Mouse (Mus musculus) liver, embryonic 14.5 days (tissue): ENCODE results near the gene Slc37a1. TPM values are rescaled to one million over a fixed set of nuclear protein-coding genes. Genes with fewer than 3 reads are reported as not detected.

Experiments used
- ATAC-seq: fragments of 200-750 bp; cut with Nextera tagmentation; 2 replicates; pipeline ENCODE4 v1.8.0; 2017; ENCODE audit warnings: moderate number of reproducible peaks, mild to moderate bottlenecking, moderate library complexity; ENCODE audit not compliant: insufficient read depth
- DNase-seq, 3 experiments: peaks; one replicate each; pipeline ENCODE4 v3.0.0-alpha.2; 2012 to 2013; ENCODE audit warnings: low read depth in 3 of 3, low spot score in 3 of 3
- H3K27ac ChIP-seq: fragments of 300-500 bp; sonication (generic); 2 replicates; pipeline ENCODE4 v1.5.1; 2014; ENCODE audit warnings: moderate library complexity, mild to moderate bottlenecking, control low read depth, inconsistent platforms
- H3K27me3 ChIP-seq: fragments of 300-500 bp; sonication (generic); 2 replicates; pipeline ENCODE4 v1.6.1; 2014; ENCODE audit warnings: mild to moderate bottlenecking, low read length, moderate library complexity; ENCODE audit not compliant: control insufficient read depth, insufficient read depth
- H3K36me3 ChIP-seq: fragments of 300-500 bp; sonication (generic); replicated peaks from 2 replicates; pipeline ENCODE4 v1.6.1; 2014; ENCODE audit warnings: low read depth; ENCODE audit not compliant: control insufficient read depth, insufficient read depth
- H3K4me1 ChIP-seq, 2 experiments: fragments of 200-500 bp in 1 of 2; fragments of 300-500 bp in 1 of 2; sonication (generic) in 1 of 2; replicated peaks; 2 replicates each; pipeline ENCODE4 v1.6.1; 2012 to 2014; ENCODE audit warnings: antibody characterized with exemption in 1 of 2, inconsistent platforms in 1 of 2, low read length in 1 of 2; ENCODE audit not compliant: control insufficient read depth in 2 of 2, insufficient read depth in 2 of 2
- H3K4me2 ChIP-seq: fragments of 300-500 bp; sonication (generic); 2 replicates; pipeline ENCODE4 v1.6.1; 2014; ENCODE audit warnings: low read depth, mild to moderate bottlenecking, control low read depth, moderate library complexity
- H3K4me3 ChIP-seq, 2 experiments: fragments of 200-500 bp in 1 of 2; fragments of 300-500 bp in 1 of 2; sonication (generic) in 1 of 2; 2 replicates each; pipeline ENCODE4 v1.5.1; 2012 to 2014; ENCODE audit warnings: low read depth in 2 of 2, low read length in 2 of 2, mild to moderate bottlenecking in 2 of 2, control low read depth in 1 of 2, inconsistent platforms in 1 of 2, moderate library complexity in 1 of 2; ENCODE audit not compliant: insufficient read depth in 1 of 2
- H3K9ac ChIP-seq: fragments of 300-500 bp; sonication (generic); replicated peaks from 2 replicates; pipeline ENCODE4 v1.6.1; 2014; ENCODE audit warnings: mild to moderate bottlenecking, control low read depth, moderate library complexity
- H3K9me3 ChIP-seq: fragments of 300-500 bp; sonication (generic); 2 replicates; pipeline ENCODE4 v1.6.1; 2016; ENCODE audit warnings: low read length, mixed read lengths; ENCODE audit not compliant: control insufficient read depth
- CTCF ChIP-seq: IDR thresholded peaks from 2 replicates; pipeline ENCODE4 v1.5.1; 2016; ENCODE audit warnings: antibody characterized with exemption, low read depth, control low read depth
- EP300 ChIP-seq: IDR thresholded peaks from 2 replicates; pipeline ENCODE4 v1.6.1; 2016; ENCODE audit warnings: antibody characterized with exemption, low read depth
- WGBS: fragments of 180-500 bp; shearing (Covaris S2); extraction: QIAGEN DNeasy Blood & Tissue Kit; methylation state at CpG from one replicate; pipeline ENCODE4 v1.1.7; 2014; ENCODE audit not compliant: insufficient replicate concordance; 5-methylcytosine and 5-hydroxymethylcytosine counted together
- polyA plus RNA-seq, 2 experiments: library from polyadenylated mRNA; depleted of rRNA in 1 of 2; stranded (reverse) in 1 of 2; unstranded in 1 of 2; fragments of >200 nt; fragmentation: Nextera tagmentation in 1 of 2; extraction: Ambion mirVana in 1 of 2; gene quantifications; 2 replicates each; pipeline versions ENCODE4 v1.2.1 to v1.2.3; 2012 to 2014

Slc37a1 gene
- polyA plus RNA-seq, 2 experiments: 1.2 to 1.9 TPM

DNA sequence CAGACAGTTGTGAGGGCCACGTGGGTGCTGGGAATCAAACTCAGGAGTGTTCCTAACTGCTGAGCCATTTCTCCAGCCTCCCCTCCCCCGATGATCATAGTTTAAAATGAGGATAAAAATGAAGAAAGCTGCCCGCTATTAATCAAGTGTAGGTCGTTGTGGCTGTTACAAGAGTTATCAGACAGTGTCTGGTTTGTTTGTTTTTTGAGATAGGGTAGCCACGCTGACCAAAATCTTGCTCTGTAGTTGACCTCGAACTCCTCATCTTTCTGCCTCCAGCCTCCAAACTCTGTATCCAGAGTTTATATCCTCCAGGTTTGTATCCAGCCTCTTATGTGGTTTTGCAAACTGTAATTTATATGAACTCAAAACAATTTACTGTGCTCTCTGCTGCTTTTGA is 6.3 kb upstream of the Slc37a1 start:
- WGBS: 11% methylated on average over 6 of the region's 6 CpGs
- no peak overlapping the region for H3K27ac ChIP-seq
- ATAC-seq (no peak), DNase-seq (no peak)
- TF ChIP-seq CTCF (no peak), EP300 (no peak)
- H3K27me3 ChIP-seq: no peaks in the 10 kb centered on the region
- H3K4me2 ChIP-seq: no peak overlapping the region
- H3K36me3 ChIP-seq: no peaks in the 10 kb centered on the region
- no peaks in the 10 kb centered on the region for H3K9me3 ChIP-seq
- no peak overlapping the region for H3K4me3 ChIP-seq
- H3K9ac ChIP-seq: no peak overlapping the region
- H3K4me1 ChIP-seq: no peaks in the 10 kb centered on the region; a peak in 1 of 4 replicates

DNA sequence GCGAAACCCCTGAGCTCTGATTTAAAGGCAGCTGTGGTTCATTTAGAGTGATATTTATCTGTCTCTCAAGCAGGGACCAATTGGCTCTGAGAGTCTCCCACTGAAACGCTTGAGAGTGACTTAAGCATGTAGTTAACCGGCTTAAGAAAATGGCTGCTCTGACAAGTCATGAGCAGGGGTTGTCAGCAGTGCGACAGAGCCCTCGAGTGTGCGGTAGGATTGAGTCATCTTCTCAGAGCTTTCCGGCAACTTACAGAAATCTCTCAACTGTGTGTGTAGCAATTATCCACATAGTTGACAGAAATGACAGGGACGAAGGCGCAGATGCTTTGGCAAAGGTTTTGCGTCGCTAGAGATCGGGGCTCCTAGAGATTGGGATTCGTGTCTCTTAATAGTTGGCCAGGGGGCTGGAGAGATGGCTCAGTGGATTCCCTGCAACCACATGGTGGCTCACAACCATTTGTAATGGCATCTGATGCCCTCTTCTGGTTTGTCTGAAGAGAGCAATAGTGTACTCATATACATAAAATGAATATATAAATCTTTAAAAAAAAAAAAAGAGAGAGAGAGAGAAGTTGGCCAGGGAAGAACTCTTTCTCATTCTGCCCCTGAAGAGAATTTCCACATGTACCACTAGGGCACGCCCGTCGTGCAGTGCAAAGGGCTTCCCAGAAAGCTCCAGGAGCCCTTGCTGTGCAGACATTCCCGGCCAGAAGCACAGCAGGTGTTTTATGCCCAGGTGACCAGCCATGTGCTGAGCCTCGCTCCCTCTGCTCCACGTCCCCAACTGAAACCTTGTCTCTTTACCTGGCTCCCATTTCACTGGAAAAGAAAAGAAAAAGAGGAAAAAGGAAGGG is 4.5 kb upstream of the Slc37a1 start:
- H3K27me3 ChIP-seq: no peaks in the 10 kb centered on the region
- H3K36me3 ChIP-seq: no peaks in the 10 kb centered on the region
- peak; percentile 24 for TF ChIP-seq CTCF
- TF ChIP-seq EP300: no peak
- ATAC-seq (no peak), DNase-seq (no peak)
- H3K4me3 ChIP-seq: no peak overlapping the region
- H3K4me2 ChIP-seq: no peak overlapping the region
- H3K9ac ChIP-seq: no peak overlapping the region
- no peak overlapping the region for H3K27ac ChIP-seq
- no peaks in the 10 kb centered on the region; a peak in 1 of 4 replicates for H3K4me1 ChIP-seq
- WGBS: 40% methylated on average over 19 of the region's 19 CpGs
- no peaks in the 10 kb centered on the region for H3K9me3 ChIP-seq

GRCm38 (mm10) chr17:31282687-31283053 is 3.9 kb upstream of the Slc37a1 start:
- WGBS: 38% methylated on average over 7 of the region's 7 CpGs
- no peaks in the 10 kb centered on the region for H3K36me3 ChIP-seq
- no peak for ATAC-seq
- no peak for DNase-seq
- no peak overlapping the region for H3K9ac ChIP-seq
- H3K9me3 ChIP-seq: no peaks in the 10 kb centered on the region
- no peak overlapping the region for H3K4me3 ChIP-seq
- no peaks in the 10 kb centered on the region for H3K27me3 ChIP-seq
- no peaks in the 10 kb centered on the region; a peak in 1 of 4 replicates for H3K4me1 ChIP-seq
- TF ChIP-seq EP300: no peak
- TF ChIP-seq CTCF: no peak
- no peak overlapping the region for H3K4me2 ChIP-seq
- H3K27ac ChIP-seq: no peak overlapping the region

DNA sequence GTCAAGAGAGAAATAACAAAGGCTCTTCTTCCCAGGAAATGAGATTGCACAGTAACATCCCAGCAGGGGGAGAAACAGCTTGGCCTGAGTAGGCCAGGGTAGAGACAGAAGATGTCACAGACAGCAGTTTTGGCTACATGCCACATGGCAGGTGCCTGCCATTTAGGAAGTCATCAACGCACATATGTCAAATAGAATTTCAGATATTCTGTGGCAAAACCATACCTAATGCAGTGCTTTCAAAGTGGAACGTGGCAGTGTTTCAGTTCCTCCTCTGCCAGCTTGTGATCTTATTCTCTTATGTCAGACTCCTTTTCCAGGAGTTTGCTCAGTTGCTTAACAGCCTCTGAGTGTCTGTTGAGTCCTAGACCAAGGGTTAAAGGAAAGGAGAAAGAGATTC is 725 bp upstream of the Slc37a1 start:
- Histone ChIP-seq H3K27me3 (no peaks in the 10 kb centered on the region), H3K9ac (no peak overlapping the region), H3K4me3 (no peak overlapping the region), H3K9me3 (no peaks in the 10 kb centered on the region), H3K4me2 (no peak overlapping the region), H3K36me3 (no peaks in the 10 kb centered on the region), H3K27ac (no peak overlapping the region), H3K4me1 (no peaks in the 10 kb centered on the region)
- 57% methylated on average over 2 of the region's 2 CpGs for WGBS
- no peak for TF ChIP-seq EP300
- no peak for TF ChIP-seq CTCF
- no peak for DNase-seq
- ATAC-seq: no peak

DNA sequence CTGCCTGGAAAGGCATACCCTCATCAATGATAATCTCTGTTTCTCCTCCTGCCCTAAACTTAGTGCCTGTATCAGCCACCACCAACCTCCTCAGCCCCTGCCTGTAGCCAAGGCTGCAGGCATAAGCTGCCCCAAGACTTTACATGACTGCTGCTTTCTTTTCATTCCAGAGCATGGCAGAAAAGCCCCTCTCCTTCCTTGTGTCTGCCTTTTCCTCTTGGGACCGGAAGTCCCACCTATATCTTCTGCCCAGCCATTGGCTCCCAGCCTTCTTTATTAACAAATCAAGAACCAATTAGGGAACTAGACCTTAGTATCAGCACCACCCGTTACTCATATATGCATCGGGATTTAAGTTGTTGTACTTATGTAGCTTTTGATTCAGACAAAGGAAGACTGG is 624 bp downstream of the Slc37a1 start:
- H3K36me3 ChIP-seq: no peaks in the 10 kb centered on the region
- DNase-seq: no peak
- no peak overlapping the region for H3K4me2 ChIP-seq
- 54% methylated on average over 3 of the region's 3 CpGs for WGBS
- no peak overlapping the region for H3K9ac ChIP-seq
- no peaks in the 10 kb centered on the region for H3K4me1 ChIP-seq
- H3K27me3 ChIP-seq: no peaks in the 10 kb centered on the region
- no peak overlapping the region for H3K4me3 ChIP-seq
- ATAC-seq: no peak
- no peak for TF ChIP-seq EP300
- TF ChIP-seq CTCF: no peak
- H3K9me3 ChIP-seq: no peaks in the 10 kb centered on the region
- H3K27ac ChIP-seq: no peak overlapping the region
